Mouse (Mus musculus) right cerebral cortex, postnatal 4 days (tissue): ENCODE results near the gene Comt.

Experiments
- DNase-seq: peaks from one replicate; pipeline ENCODE4 v3.0.0-alpha.2; 2022

The Comt gene

DNA sequence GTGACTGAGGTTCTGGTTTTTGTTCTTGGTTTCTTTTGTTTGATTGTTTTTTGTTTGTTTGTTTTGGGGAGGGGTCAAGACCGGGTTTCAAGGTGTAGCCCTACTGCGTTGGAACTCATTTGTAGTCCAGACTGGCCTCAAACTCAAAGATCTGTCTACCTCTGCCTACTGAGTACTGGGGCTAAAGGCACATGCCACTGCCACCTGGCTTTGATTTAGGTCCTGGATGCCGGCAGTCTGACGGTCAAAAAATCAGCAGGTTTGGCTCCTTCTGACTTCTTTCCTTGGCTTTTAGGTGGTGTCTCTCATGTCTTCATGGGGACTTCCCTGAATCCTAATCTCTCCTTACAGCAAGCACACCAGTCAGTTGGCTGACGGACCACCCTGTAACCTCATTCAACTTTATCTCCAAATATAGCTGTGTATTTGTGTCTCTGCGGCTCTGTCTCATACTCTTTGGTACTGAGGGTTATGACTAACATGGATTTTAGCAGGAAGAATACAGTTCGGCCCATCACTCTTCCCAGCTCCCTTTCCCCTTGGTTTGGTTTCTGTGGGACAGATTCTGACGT lies 4.1 kb upstream of the Comt start:
- no peak for DNase-seq

DNA sequence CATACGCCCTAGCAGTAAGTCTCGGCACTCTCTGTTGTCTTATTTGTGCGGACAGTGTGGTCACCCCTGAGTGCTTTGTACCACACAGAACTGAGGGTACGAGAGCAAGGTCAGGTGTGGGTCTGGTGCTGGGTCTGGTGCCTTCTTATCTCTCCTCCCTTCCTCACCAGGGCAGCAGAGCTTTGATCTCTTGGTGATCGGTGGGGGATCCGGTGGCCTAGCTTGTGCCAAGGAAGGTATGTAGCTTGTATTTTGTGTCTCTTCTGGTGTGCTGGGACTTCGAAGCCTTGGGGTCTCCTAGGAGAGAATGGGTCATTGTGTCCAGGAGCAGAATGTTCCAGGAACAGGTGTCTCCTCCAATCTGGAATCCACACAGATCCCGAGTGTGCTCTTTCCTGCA lies 3.0 kb upstream of the Comt start:
- DNase-seq: no peak

DNA sequence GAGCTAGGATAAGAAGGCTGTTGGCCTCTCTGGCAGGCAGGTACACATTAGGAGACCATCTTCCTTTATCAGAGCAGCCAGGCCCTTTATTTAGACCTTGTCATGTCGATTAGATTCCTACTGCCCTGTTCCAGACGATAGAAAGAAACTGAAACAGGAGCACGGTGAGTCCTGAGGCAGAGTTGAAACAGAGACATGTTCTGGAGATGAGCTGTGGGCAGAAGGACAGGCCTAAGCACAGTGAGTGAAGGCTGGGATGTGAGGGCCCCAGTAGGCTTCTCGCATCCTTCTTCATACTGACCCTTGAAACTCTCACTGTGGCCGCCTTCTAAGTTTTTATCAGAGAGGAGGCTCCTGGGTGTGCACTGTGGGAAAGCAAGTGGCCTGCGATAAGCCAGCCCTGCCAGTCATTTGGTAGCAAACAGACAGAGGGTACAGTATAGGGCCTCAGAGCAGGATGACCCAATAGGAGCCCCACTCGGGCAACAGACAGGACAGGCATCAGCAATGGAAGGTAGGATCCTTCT lies 1.9 kb upstream of the Comt start:
- no peak for DNase-seq

DNA sequence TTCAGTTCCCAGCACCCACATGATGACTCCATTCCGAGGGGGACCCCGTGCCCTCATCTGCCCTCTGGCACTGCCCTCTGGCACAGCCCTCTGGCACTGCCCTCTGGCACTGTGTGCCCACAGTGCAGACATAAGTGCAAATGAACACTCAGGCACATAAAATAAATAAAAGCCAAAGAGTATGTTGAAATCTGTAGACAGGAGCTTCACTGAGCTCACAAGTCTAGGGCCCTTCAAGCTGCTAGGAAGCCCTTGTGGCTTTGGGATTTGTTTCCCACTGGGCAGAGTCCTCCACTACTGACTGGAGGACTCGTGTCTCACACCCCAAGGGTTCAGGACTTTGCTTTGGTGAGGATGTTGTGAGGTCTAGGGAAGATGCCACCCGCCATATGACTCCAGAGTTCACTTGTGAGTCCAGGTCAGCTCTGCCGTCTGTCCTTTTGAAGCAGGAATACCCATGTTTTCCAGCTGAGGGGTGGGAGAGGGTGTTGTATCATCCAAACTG lies 1.4 kb upstream of the Comt start:
- no peak for DNase-seq

DNA sequence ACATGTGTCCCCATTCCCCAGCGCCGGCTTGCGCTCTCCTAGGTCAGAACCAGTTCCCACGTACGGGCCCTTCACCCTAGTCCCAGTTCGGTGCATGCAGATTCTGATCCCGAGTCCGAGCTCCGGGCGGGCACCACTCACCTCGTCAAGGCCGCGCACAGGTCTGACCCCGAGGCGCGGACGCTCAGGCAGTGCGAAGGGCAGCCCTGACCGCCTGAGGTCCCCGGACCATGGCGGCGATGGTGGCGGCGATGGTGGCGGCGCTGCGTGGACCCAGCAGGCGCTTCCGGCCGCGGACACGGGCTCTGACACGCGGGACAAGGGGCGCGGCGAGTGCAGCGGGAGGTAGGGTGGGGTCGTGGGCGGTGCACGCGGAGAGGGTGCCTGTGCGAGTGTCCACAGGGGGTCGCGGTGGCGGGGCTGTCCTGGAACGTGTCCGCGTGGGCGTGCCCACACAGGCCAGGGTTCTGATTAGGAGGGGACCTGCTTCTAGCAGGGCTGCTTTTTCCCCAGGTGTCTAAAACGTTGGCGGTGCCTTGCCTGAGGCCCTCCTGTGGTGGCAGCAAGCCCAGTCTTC lies 349 bp downstream of the Comt start, which contains the start of gene Txnrd2:
TSS of gene Txnrd2 (plus strand) at position 170 of the 577 bp plus-strand sequence.
- peak; percentile 79 for DNase-seq

DNA sequence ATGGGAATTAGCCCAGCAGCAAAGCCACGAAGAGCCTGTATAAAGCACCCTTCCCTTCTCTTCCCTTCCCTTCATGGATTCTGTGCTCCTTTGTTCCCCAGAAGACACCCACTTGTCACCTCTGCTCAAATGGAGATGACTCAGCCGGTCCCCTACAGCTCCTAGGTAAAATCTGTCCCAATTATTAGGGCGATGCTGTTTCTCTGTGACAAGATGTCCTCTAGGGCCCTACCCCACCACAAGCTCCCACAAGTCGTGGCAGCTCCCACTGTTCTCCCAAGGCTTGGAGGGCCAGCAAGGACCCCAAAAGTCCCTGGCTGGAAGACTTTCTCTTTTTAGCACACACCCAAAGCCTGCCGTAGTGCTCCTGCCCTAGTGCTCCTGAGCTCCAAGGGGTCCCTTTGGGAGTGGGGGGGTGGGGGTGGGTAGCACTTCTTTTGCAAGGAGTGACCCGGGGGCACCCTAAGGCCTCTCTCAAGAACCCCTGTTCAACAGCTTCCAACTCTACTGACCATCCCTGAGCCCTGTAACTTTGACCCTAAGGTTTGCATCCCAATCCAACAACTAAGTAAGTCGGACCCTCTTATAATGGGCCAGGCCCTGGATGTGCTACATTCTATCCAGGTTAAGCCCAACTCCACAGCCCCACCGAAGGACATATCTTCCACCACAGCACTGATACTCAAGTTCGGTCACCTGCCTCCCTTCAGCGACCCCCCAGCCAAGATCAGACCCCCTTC lies 1.0 kb downstream of the Comt start:
- no peak for DNase-seq

DNA sequence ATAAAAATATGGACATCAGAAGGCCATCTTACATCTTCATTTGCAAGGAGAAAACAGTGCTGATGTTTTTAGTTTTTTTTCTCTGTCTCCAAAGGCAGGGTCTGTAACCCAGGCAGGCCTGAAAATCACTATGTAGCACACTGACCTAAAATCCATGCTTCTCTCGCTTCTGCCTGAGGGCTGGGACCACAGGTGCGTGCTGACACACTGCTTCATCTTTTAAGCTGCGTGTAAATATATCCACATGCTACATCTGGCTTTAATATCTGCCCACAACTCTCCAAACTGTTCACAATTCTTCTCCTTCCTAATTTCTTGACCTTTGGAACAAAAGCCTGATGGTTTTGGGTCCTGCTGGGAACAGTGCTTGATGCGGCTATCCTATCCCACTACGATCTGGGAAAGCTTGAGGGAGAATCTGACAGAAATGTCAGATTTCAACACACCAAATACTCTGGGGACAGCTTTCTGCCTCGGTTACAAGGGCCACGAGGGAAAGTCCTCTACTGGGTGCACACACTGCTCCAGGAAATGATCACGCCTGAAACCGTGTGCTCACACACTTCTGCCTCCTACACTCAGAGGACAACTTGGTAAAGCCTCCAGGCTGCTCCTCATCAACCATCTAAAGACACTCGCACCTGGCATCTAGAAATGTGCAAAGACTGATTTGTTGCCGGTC lies 2.1 kb downstream of the Comt start:
- DNase-seq: no peak

DNA sequence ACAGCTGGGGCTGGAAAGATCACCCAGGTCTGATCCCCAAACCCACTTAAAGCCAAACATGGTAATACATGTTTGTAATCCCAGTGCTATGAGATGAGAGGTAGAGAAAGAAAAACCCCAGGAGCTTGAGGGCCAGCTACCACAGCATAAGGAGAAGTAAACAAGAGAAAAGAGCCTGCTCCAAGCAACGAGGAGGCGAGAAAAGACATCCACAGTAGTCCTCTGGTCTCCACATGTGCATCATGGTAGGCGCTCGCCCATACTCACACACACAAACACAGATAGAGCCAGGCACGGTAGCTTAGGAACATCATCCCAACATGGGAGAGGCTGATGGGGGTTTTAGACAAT lies 2.8 kb downstream of the Comt start:
- no peak for DNase-seq

DNA sequence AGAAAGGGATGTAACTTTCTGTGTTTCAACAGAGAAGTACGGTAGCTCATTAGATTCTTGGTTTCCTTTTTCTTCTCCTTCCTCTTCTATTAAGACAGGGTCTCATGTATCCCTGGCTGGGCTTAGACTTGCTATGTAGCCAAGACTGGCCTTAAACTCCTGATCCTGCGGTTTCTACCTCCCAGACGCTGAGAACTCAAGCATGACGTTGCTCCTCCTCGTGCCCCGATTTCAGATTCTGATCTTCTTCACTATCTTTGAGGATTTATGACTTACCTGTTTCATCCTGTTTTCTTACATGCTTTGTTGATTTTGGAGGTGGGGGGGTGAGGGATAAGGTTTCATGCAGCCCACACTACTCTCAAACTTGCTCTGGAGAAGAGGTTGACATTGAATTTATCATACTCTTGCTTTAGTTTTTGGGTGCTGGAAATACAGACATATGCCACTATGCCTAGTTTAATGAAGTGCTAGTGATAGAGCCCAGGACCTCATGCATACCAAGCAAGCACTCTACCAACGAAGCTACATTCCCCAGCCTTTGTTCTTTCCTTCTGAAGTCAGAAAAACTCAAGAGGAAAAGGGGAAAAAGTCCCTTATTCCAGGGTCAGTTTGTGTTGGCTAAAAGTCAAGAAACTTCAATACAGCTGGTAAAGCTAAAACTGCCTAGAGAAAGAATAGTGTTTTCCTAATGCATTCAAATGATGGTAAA lies 3.3 kb downstream of the Comt start:
- no peak for DNase-seq

DNA sequence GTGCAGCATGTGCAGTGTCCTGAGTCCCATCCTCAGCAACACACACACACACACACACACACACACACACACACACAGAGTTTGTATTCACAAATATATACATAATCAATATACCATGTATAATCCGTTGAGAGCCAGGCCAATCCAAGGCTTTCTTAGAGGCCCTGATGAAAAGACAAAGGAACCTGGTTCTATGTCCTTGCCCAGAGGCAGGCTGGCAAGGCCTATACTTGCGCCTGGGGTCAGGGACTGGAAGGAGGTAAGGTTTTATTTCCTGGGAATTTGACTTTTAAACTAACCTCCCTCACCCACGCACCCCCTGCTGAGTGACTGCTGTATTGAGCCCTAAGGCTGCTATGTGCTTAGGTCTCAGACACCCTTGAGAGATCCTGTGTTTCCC lies 6.1 kb downstream of the Comt start:
- no peak for DNase-seq

DNA sequence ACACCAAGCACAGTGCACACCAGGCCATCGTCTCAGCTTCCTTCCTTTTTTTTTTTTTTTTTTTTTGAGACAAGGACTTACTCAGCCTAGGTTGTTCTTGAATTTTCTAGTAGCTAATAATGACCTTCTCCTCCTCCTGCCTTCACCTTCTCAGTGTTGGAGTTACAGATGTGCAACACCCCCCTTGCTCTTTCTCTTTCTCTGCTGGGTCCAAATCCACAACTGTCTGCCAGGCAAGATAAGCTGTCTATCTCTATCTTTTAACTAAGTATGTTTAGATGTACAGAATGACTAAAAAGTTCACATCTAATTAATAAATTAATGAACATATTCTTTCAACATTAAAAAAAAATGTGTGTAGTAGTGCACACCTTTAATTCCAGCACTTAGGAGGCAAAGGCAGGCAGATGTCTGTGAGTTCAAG lies 7.0 kb downstream of the Comt start:
- DNase-seq: no peak

DNA sequence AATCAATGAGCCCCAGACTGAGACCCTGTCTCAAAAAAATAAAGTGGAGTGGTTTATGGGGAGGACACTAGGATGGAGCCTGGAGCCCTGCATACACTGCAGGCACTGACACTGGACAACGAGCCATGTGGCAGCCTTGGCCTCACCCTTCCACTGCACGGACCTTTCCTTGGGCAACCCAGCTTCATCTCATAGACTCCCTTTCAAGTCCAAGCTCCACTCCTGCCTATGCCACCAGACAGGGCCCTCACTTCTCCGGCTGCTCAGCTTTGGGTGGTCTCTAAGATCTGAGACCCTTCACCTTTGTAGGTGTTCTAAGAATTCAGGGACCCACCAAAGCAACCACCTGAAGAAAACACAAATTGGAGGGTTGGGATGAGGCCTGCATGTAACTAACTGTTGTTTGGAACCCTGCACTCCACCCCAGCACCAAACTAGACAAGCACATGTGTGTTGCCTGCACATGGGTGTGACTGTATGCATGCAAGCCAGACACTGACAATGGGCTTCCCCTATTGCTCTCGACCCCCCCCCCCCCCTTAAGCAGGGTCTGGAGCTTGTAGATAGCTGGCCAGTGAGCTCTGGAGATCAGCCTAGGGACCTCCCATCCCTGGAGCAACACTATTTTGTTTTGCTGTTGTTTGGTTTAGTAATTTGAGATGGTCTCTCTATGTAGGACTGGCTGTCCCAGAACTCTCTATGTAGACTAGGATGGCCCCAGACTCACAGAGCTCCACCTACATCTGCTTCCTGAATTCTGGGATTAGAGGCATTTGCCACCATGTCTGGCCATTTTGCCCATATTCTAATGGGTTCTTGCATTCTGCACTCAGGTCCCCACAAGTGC lies 7.7 kb downstream of the Comt start:
- no peak for DNase-seq

DNA sequence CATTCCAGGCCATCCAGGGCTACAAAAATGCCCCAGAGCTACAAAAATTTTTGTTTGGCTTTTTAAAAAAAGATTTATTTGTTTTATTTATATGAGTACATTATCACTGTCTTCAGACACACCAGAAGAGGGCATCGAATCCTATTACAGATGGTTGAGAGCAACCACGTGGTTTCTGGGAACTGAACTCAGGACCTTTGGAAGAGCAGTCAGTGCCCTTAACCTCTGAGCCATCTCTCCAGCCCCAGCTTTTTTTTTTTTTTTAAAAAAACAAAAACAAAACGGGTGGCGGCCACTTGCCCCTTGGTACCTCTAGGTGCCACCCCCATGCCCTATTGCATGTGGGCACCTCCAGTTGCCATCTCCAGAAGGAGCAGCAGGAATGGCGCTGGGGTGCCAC lies 9.2 kb downstream of the Comt start:
- DNase-seq: no peak

DNA sequence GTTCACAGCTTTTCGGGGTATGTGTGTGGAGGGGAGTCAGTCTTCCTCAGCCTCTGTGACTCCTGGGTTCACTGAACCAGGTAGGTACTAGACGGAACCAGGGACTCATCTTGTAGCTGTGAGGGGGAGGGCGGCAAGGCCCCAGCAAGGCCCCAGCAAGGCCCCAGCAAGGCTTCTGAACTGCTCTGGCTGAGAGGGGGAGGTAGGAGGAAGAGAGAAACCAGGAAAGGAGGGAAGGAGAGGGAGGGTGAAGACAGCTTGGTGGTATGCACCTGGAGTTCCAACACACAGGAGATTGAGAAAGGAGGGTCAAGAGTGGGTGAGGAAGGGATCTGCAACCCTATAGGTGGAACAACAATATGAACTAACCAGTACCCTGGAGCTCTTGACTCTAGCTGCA lies 9.8 kb downstream of the Comt start:
- no peak for DNase-seq

DNA sequence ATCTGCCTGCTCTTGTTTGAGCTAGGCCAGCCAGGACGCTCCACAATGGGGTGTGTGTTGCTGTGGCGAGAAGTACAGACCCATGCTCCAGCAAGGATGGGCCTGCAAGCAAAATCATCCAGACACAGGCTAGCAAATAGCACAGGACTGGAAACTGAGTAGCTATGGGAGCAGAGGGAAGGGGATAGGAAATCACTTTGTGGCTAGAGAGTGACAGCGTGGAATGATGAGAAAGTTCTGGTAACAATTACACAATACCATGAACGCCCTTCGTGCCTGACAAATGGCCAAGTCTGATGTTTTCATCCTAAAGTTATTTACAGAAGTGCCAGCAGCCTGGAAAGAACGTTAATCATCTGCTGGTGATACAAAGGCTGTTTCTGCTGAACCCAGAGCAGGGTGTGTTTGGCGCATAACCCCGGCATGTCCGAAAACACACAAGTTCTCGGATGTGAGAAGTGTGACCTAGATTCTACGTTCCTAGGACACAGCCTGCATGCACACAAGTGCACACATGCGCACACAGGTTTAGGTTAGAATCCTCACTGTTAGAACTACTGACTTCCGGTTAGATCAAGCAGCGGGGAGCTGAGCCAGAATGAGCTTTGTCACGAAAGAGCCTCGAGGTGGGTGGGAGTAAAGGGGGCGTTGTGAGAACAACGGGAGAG lies 10.4 kb downstream of the Comt start:
- DNase-seq: no peak

DNA sequence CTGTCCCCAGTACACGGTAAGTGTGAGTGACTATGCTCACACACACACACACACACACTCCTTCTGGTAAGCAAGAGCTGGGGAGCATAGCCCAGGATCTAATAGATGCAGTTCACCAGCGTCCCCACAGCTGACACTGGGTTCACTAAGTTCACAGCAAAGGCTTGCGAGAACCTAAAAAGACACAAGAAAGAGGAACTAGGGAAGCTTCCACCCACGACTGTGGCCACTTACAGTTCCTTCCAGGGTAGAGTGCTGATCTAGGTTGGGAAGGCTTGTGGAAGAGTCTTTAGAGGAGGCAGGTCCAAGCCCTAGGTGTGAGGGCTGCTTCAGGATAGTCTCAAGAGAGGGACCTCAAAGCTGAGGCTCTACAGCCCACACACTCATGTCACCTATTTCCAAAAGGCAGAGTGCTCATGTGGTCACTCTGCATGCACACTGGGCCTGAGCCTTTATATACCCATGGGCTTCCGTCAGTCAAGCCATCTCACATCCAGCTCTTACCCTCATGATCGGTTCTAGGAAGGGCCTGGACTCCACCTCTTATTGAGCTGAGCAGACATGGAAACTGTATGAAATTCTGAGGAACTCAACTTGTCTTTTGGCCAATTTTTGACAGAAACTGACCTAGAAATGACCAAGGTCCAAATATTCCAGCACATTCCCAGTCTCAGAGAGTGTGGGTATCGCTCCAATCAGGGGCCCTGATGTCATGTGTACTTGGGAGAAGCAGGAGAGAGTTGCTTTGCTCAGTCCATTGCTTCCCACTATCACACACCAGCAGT lies 13.4 kb downstream of the Comt start:
- DNase-seq: no peak

DNA sequence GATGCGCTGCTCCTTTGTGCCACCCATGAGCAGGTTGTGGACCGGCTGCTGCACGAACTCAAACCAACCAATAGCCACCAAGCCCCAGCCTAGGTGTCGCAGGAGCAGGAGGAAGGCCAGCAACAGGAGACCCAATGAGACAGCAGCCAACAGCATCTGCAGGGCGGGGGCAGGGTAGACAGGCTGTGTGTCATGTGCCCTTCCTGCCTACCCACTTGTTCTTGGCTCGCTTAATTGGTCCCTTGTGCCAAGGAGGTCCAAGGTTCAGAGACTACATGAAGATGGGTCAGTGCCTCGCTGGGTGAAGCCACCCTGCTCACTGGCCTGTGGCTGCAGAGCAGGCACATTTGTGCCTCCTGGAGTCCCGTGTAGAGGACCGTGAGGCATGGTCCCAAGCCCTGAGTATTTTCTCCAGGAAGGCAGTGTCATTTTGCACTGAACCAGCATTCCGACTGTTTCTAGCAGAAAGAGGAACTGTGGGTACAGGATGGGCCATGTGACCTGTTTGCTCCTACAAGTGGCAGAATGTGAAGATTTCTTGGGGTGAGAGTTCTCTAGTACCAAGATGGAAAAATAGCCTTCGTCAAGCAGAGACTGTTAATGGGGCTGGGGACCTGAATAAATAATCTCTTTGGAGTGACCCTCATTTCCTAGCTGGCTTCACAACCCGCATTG lies 14.7 kb downstream of the Comt start:
- DNase-seq: no peak

DNA sequence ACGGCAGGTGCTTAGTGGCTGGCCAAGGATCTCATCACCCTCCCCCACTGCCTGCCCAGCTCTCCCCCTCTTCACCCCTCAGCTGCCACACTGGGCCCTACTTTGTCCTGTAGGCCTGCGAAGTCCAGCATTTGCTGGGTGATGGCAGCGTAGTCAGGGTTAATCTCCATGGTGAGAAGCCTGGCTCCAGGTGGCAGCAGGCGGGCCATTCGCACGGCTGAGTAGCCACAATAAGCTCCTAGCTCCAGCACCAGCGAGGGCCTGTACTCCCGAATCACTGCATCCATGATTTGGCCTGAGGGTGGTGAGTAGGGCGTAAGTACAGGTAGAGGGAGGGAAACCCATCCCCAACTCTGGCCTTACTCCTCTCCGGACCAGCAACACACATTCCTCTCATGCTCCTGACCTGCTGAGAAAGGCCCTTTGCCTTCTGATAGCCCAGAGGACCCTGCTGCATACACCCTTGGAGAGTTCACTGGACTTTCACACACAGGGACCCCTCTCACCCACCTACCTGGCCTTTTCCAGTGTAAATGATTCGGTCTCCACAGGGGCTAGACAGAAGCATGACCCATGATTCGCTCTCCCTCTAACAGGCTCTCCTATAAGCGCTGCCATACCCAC lies 15.5 kb downstream of the Comt start:
- no peak for DNase-seq

DNA sequence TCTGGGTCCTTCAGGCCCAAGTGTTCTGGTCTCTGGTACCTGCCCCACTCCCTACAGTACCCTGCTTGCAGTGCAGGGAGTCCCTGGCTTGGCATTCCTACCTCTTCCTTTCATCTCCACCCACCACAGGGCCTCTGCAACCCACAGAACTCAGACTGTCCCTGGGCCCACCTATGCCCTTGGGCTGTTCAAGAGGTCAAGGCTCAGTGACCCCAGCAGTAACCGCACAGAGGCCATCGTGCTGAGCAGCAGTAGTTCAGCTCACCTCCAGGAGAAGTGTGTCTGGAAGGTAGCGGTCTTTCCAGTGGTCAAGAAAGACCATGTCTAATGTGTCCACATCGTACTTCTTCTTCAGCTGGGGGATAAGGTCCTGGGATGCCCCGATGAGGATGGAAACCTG lies 16.2 kb downstream of the Comt start:
- DNase-seq: no peak
